ENCODE assay signal across 24 mouse cellular contexts in the genomic region with DNA sequence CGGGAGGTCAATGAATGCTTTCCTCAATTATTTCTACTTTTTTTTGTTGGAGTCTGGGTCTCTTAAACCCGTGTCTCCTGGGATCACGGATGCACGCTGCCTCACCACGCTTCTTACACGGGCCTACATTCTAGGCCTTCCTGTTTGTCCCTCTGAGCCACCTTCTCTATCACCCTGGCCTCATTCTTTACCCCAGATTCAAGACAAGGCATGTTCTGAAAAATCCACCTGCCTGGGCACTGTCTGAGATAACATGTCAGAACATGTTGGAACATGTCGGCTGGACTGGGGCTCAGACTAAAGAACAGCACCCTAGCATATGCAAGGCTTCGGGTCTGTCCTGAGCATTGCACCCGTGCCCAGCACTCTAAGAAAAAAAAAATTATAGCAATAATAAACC.
DNase-seq lines count a peak whose midpoint lies in the region; ATAC-seq and TF ChIP-seq lines count a peak whose summit lies in the region.
"Had no signal": no experiment of that assay in that cellular context is flagged by ENCODE, and none has a peak within 500 bp of the region (broad histone marks: within the 10 kb centered on the region; RNA-seq: fewer than 3 reads in every experiment).

No protein-coding gene starts in this region.

- peak overlapping the region; percentile 78; the same call in 1 of the 2 replicates for H3K27ac ChIP-seq in heart, embryonic 13.5 days (replicated peaks)
- H3K27ac ChIP-seq in neural tube, embryonic 15.5 days (replicated peaks): peak overlapping the region; percentile 45; the same call in 1 of the 2 replicates
- 0 out of 2 replicates have a peak overlapping the region, but pooled peaks have one; percentile 17 for H3K27ac ChIP-seq in ES-E14 (ENCODE audit: insufficient read depth, low read depth, low read length, poor library complexity, severe bottlenecking)
- H3K27ac ChIP-seq in midbrain, embryonic 14.5 days (replicated peaks; ENCODE audit: low read depth, low read length): no peak overlapping the region
- H3K27ac ChIP-seq: embryonic facial prominence, embryonic 15.5 days; forebrain, embryonic 13.5 days; forebrain, embryonic 15.5 days had no signal

- H3K36me3 ChIP-seq in heart, embryonic 13.5 days: peaks cover 95% of the 10 kb centered on the region
- H3K36me3 ChIP-seq in neural tube, embryonic 15.5 days: peaks cover 83% of the 10 kb centered on the region
- H3K36me3 ChIP-seq in ES-E14 (ENCODE audit: control insufficient read depth, insufficient read depth, low read length, poor library complexity, severe bottlenecking): peaks cover 17% of the 10 kb centered on the region; the same call in 1 of the 2 replicates
- H3K36me3 ChIP-seq in midbrain, embryonic 14.5 days (ENCODE audit: control insufficient read depth, insufficient read depth, low read length): peaks cover 94% of the 10 kb centered on the region

- no peaks in the 10 kb centered on the region for H3K9me3 ChIP-seq in heart, embryonic 13.5 days
- H3K9me3 ChIP-seq in neural tube, embryonic 15.5 days (replicated peaks): no peaks in the 10 kb centered on the region
- H3K9me3 ChIP-seq in ES-E14 (ENCODE audit: control insufficient read depth, insufficient read depth, low read depth, low read length): no peaks in the 10 kb centered on the region
- H3K9me3 ChIP-seq in midbrain, embryonic 14.5 days (ENCODE audit: control insufficient read depth, low read length): no peaks in the 10 kb centered on the region
- H3K9me3 ChIP-seq: embryonic facial prominence, embryonic 13.5 days; embryonic facial prominence, embryonic 15.5 days; forebrain, embryonic 13.5 days; forebrain, embryonic 15.5 days had no signal

- in situ Hi-C loops in ES-E14 (cut with MboI; ENCODE audit: low sequenced_read_pairs in 2 of 2, unreplicated experiment in 2 of 2): no loop called here

- no peak for DNase-seq in heart, adult 11 months
- DNase-seq in neural tube, embryonic 10.5 days (ENCODE audit: extremely low spot score, low spot score): no peak
- DNase-seq in ES-E14 (ENCODE audit: low read depth, low spot score): no peak
- DNase-seq in gonadal fat pad, adult 2 months (ENCODE audit: low read depth): peak; percentile 56
- DNase-seq in cerebellum, adult 8-10 months: no peak
- DNase-seq in midbrain, embryonic 14.5 days: no peak
- DNase-seq: adrenal gland, adult 2 months; adrenal gland, postnatal 14 days; adrenal gland, postnatal 36 days; B cell, adult 2 months; cerebellum, adult 11-12 months; cerebellum, adult 2 months; cerebellum, postnatal 14 days; cerebellum, postnatal 36 days; embryo, embryonic 11 days; forebrain, postnatal 0 days had no signal

- WGBS in heart, embryonic 13.5 days: 92% methylated on average over 9 of the region's 9 CpGs
- WGBS in neural tube, embryonic 15.5 days: 95% methylated on average over 9 of the region's 9 CpGs
- WGBS in midbrain, embryonic 14.5 days: 95% methylated on average over 9 of the region's 9 CpGs

- no peak overlapping the region for H3K4me2 ChIP-seq in heart, embryonic 13.5 days
- H3K4me2 ChIP-seq in neural tube, embryonic 15.5 days: no peak overlapping the region
- H3K4me2 ChIP-seq in midbrain, embryonic 14.5 days (ENCODE audit: low read length): no peak overlapping the region
- H3K4me2 ChIP-seq: embryonic facial prominence, embryonic 13.5 days; embryonic facial prominence, embryonic 15.5 days; forebrain, embryonic 13.5 days; forebrain, embryonic 15.5 days had no signal

- H3K4me3 ChIP-seq in heart, embryonic 13.5 days: no peak overlapping the region
- H3K4me3 ChIP-seq in neural tube, embryonic 15.5 days (replicated peaks): no peak overlapping the region
- no peak overlapping the region for H3K4me3 ChIP-seq in ES-E14 (ENCODE audit: insufficient read depth in 1 of 2, low read depth in 1 of 2, low read length in 2 of 2, poor library complexity in 1 of 2, severe bottlenecking in 1 of 2)
- no peak overlapping the region for H3K4me3 ChIP-seq in midbrain, embryonic 14.5 days (replicated peaks; ENCODE audit: low read depth, low read length)
- H3K4me3 ChIP-seq: embryonic facial prominence, embryonic 13.5 days; embryonic facial prominence, embryonic 15.5 days; erythroblast, embryonic 14.5 days; forebrain, embryonic 13.5 days; forebrain, embryonic 15.5 days had no signal

- H3K4me1 ChIP-seq in heart, embryonic 13.5 days: peaks cover 28% of the 10 kb centered on the region
- H3K4me1 ChIP-seq in neural tube, embryonic 15.5 days: peaks cover 25% of the 10 kb centered on the region
- peaks cover 9 to 28% of the 10 kb centered on the region in 2 experiments for H3K4me1 ChIP-seq in ES-E14 (ENCODE audit: control insufficient read depth in 2 of 2, insufficient read depth in 2 of 2, low read length in 2 of 2, poor library complexity in 1 of 2)
- 0 out of 2 replicates have a peak, but pooled peaks cover 5% of the 10 kb centered on the region for H3K4me1 ChIP-seq in midbrain, embryonic 14.5 days (ENCODE audit: control insufficient read depth, insufficient read depth, low read length)

- H3K27me3 ChIP-seq in heart, embryonic 13.5 days (replicated peaks): no peaks in the 10 kb centered on the region
- H3K27me3 ChIP-seq in neural tube, embryonic 15.5 days (replicated peaks): no peaks in the 10 kb centered on the region
- no peaks in the 10 kb centered on the region for H3K27me3 ChIP-seq in midbrain, embryonic 14.5 days (ENCODE audit: control insufficient read depth, insufficient read depth, low read length)
- H3K27me3 ChIP-seq: embryonic facial prominence, embryonic 13.5 days; embryonic facial prominence, embryonic 15.5 days; forebrain, embryonic 13.5 days; forebrain, embryonic 15.5 days had no signal

- ATAC-seq in heart, embryonic 13.5 days (ENCODE audit: extremely low read depth, insufficient number of reproducible peaks, low FRiP score, low TSS enrichment): no peak
- no peak for ATAC-seq in neural tube, embryonic 15.5 days (ENCODE audit: low FRiP score)
- no peak for ATAC-seq in midbrain, embryonic 14.5 days (ENCODE audit: low FRiP score, low TSS enrichment)
- ATAC-seq: CD4-positive, CD25-positive, alpha-beta regulatory T cell, adult 4 months; forebrain, embryonic 13.5 days had no signal

- no peak overlapping the region for H3K9ac ChIP-seq in heart, embryonic 13.5 days
- no peak overlapping the region for H3K9ac ChIP-seq in neural tube, embryonic 15.5 days (replicated peaks)
- H3K9ac ChIP-seq in ES-E14 (ENCODE audit: insufficient read depth, low read depth, low read length, poor library complexity, severe bottlenecking): no peak overlapping the region
- H3K9ac ChIP-seq in midbrain, embryonic 14.5 days (replicated peaks; ENCODE audit: low read length): no peak overlapping the region
- H3K9ac ChIP-seq: embryonic facial prominence, embryonic 13.5 days; embryonic facial prominence, embryonic 15.5 days; forebrain, embryonic 13.5 days; forebrain, embryonic 15.5 days; forebrain, postnatal 0 days had no signal

TF ChIP-seq in ES-E14, 5 proteins besides CTCF, POLR2A, EP300 and RAD21:
- TF ChIP-seq ZC3H11A (IDR thresholded peaks at IDR 0.05; ENCODE audit: borderline replicate concordance, low read depth, low read length) (no peak), CHD2 (IDR thresholded peaks at IDR 0.05; ENCODE audit: low read depth, low read length) (no peak), HCFC1 (IDR thresholded peaks at IDR 0.05; ENCODE audit: borderline replicate concordance, insufficient read depth, low read length) (no peak), ZNF384 (IDR thresholded peaks at IDR 0.05; ENCODE audit: low read depth, low read length) (no peak), MAFK (IDR thresholded peaks at IDR 0.05; ENCODE audit: insufficient read depth, low read depth, low read length) (no peak)
